Mouse (Mus musculus): ENCODE measurements around the gene Ctdnep1.

GRCm38 (mm10) chr11:69990850-69991691 lies 10.1 kb downstream of the Ctdnep1 start, which contains the start of gene Gabarap:
- TF ChIP-seq CTCF (conservative IDR thresholded peaks at IDR 0.05; ENCODE audit: low read length): no peak
- no peak for TF ChIP-seq NANOG (IDR thresholded peaks at IDR 0.05; ENCODE audit: borderline replicate concordance, low read length)
- no peak for TF ChIP-seq POU5F1 (IDR thresholded peaks at IDR 0.05; ENCODE audit: borderline replicate concordance, low read length)
